9 mouse cellular contexts compared by ENCODE assay signal in genomic region chr19:32372373-32372772, GRCm38 (mm10). TPM values are rescaled to one million over a fixed set of nuclear protein-coding genes. Genes with fewer than 3 reads are reported as not detected.
DNase-seq lines count a peak whose midpoint lies in the region; ATAC-seq and TF ChIP-seq lines count a peak whose summit lies in the region.
"Had no signal": no experiment of that assay in that cellular context is flagged by ENCODE, and none has a peak within 500 bp of the region (broad histone marks: within the 10 kb centered on the region; RNA-seq: fewer than 3 reads in every experiment).

No protein-coding gene starts in this region.

- peaks cover 35% of the 10 kb centered on the region for H3K4me1 ChIP-seq in heart, embryonic 15.5 days (replicated peaks)
- H3K4me1 ChIP-seq in liver, postnatal 0 days (ENCODE audit: insufficient read depth): peaks cover 21% of the 10 kb centered on the region
- H3K4me1 ChIP-seq in midbrain, postnatal 0 days (ENCODE audit: insufficient read depth, low read length): no peaks in the 10 kb centered on the region
- H3K4me1 ChIP-seq: midbrain, embryonic 12.5 days had no signal

- H3K9me3 ChIP-seq in heart, embryonic 15.5 days (replicated peaks): no peaks in the 10 kb centered on the region
- H3K9me3 ChIP-seq in liver, postnatal 0 days (ENCODE audit: low read length): no peaks in the 10 kb centered on the region
- no peaks in the 10 kb centered on the region for H3K9me3 ChIP-seq in midbrain, postnatal 0 days (ENCODE audit: low read length)
- H3K9me3 ChIP-seq: midbrain, embryonic 12.5 days had no signal

- H3K4me3 ChIP-seq in gastrocnemius, adult 2 months: peak overlapping the region; percentile 27; the same call in 1 of the 2 replicates
- no peak overlapping the region for H3K4me3 ChIP-seq in heart, embryonic 15.5 days
- no peak overlapping the region for H3K4me3 ChIP-seq in liver, postnatal 0 days (ENCODE audit: low read depth, low read length)
- H3K4me3 ChIP-seq in midbrain, postnatal 0 days (ENCODE audit: low read depth, low read length): no peak overlapping the region
- H3K4me3 ChIP-seq: midbrain, embryonic 12.5 days had no signal

- 10% methylated on average over 4 of the region's 4 CpGs for WGBS in heart, embryonic 15.5 days
- 59% methylated on average over 4 of the region's 4 CpGs for WGBS in liver, postnatal 0 days (ENCODE audit: insufficient replicate concordance)
- WGBS in midbrain, postnatal 0 days: 85% methylated on average over 4 of the region's 4 CpGs

- no peak overlapping the region for H3K9ac ChIP-seq in heart, embryonic 15.5 days
- H3K9ac ChIP-seq in liver, postnatal 0 days (replicated peaks): no peak overlapping the region
- H3K9ac ChIP-seq in midbrain, postnatal 0 days (replicated peaks; ENCODE audit: low read length, poor library complexity, severe bottlenecking): no peak overlapping the region
- H3K9ac ChIP-seq: midbrain, embryonic 12.5 days had no signal

- H3K36me3 ChIP-seq in heart, embryonic 15.5 days: no peaks in the 10 kb centered on the region
- no peaks in the 10 kb centered on the region for H3K36me3 ChIP-seq in liver, postnatal 0 days (replicated peaks; ENCODE audit: insufficient read depth, low read length)
- H3K36me3 ChIP-seq in midbrain, postnatal 0 days (ENCODE audit: insufficient read depth, low read length): no peaks in the 10 kb centered on the region
- H3K36me3 ChIP-seq: midbrain, embryonic 12.5 days had no signal

- H3K27me3 ChIP-seq in heart, embryonic 15.5 days: no peaks in the 10 kb centered on the region
- H3K27me3 ChIP-seq in liver, postnatal 0 days (ENCODE audit: insufficient read depth, low read length): no peaks in the 10 kb centered on the region
- no peaks in the 10 kb centered on the region for H3K27me3 ChIP-seq in midbrain, postnatal 0 days (ENCODE audit: insufficient read depth, low read length)
- H3K27me3 ChIP-seq: midbrain, embryonic 12.5 days had no signal

- peak; percentile 83 for TF ChIP-seq EP300 in liver, postnatal 0 days (IDR thresholded peaks at IDR 0.05; ENCODE audit: low read depth)

- DNase-seq in gastrocnemius, adult 2 months: peak; percentile 57
- no peak for DNase-seq in gastrocnemius, postnatal 25 days
- peak; percentile 46 for DNase-seq in adrenal gland, postnatal 10 days
- DNase-seq in liver, postnatal 0 days: no peak
- DNase-seq in thymus, postnatal 25 days: no peak
- DNase-seq in midbrain, postnatal 0 days (ENCODE audit: low spot score): no peak
- no peak for DNase-seq in right cerebral cortex, postnatal 25 days

- peak overlapping the region; percentile 92 for H3K27ac ChIP-seq in gastrocnemius, adult 2 months
- peak overlapping the region; percentile 85 for H3K27ac ChIP-seq in heart, embryonic 15.5 days
- no peak overlapping the region for H3K27ac ChIP-seq in liver, postnatal 0 days (ENCODE audit: low read depth)
- H3K27ac ChIP-seq in midbrain, postnatal 0 days (ENCODE audit: low read depth, low read length): no peak overlapping the region
- H3K27ac ChIP-seq: midbrain, embryonic 12.5 days had no signal

- H3K4me2 ChIP-seq in heart, embryonic 15.5 days: peak overlapping the region; percentile 21; the same call in 1 of the 2 replicates
- H3K4me2 ChIP-seq in liver, postnatal 0 days (ENCODE audit: low read depth, low read length): no peak overlapping the region
- H3K4me2 ChIP-seq in midbrain, postnatal 0 days (ENCODE audit: low read depth, low read length, poor library complexity, severe bottlenecking): no peak overlapping the region
- H3K4me2 ChIP-seq: midbrain, embryonic 12.5 days had no signal

- intact Hi-C loops in gastrocnemius, adult 2 months (cut with DNase I): no loop called here

- TF ChIP-seq CTCF in gastrocnemius, adult 2 months (IDR thresholded peaks at IDR 0.05): no peak
- no peak for TF ChIP-seq CTCF in liver, postnatal 0 days (IDR thresholded peaks at IDR 0.05; ENCODE audit: low read depth)
- TF ChIP-seq CTCF in midbrain, postnatal 0 days (IDR thresholded peaks at IDR 0.05): no peak

- peak; percentile 92 for ATAC-seq in heart, embryonic 15.5 days (replicated peaks; ENCODE audit: insufficient number of reproducible peaks, insufficient read depth, low FRiP score, low read depth)
- ATAC-seq in liver, postnatal 0 days: peak; percentile 82
- no peak for ATAC-seq in midbrain, postnatal 0 days (ENCODE audit: low FRiP score)

RNA-seq across cellular contexts. Expression of gene Sgms1, which starts 17.1 kb away (rescaled TPM):
- 10 to 100 TPM; 53.8 to 62.8 TPM for total RNA-seq in gastrocnemius, adult 2 months (2021)
- total RNA-seq in gastrocnemius, postnatal 25 days (2021): 10 to 100 TPM; 37.2 to 42.0 TPM
- total RNA-seq in adrenal gland, postnatal 10 days (2021): 10 to 100 TPM; 56.3 to 58.4 TPM
- 36.7 and 40.3 TPM in 2 replicates for polyA plus RNA-seq in heart, embryonic 15.5 days (2015; fragmentation: Nextera tagmentation; extraction: Ambion mirVana)
- polyA plus RNA-seq in liver, postnatal 0 days (2015; fragmentation: Nextera tagmentation; extraction: Ambion mirVana): 16.0 and 17.4 TPM in 2 replicates
- total RNA-seq in midbrain, postnatal 0 days (2014; rRNA removed): 28.4 and 32.3 TPM in 2 replicates
- polyA plus RNA-seq in midbrain, postnatal 0 days (2015; fragmentation: Nextera tagmentation; extraction: Ambion mirVana): 17.4 and 21.3 TPM in 2 replicates

Comparison
In these comparisons a context has a peak if more than half of its experiments do, and no peak if none do; other contexts are left out.
1. DNase-seq: peak in gastrocnemius, adult 2 months (single experiment) and adrenal gland, postnatal 10 days (single experiment); none in gastrocnemius, postnatal 25 days (single experiment), liver, postnatal 0 days (single experiment), thymus, postnatal 25 days (single experiment), midbrain, postnatal 0 days (single experiment) and right cerebral cortex, postnatal 25 days (single experiment).
2. H3K27ac ChIP-seq: peak in gastrocnemius, adult 2 months (single experiment) and heart, embryonic 15.5 days (single experiment); none in liver, postnatal 0 days (single experiment) and midbrain, postnatal 0 days (single experiment).